Mouse (Mus musculus) heart, embryonic 10.5 days (tissue): ENCODE measurements at regions not wholly inside any gene's neighbourhood (a gene's known extent, or its start where the extent isn't known, plus 50 kb on each side); places are given as distances from the start of the nearest gene placed in this dataset.

Experiments used
- DNase-seq: peaks from one replicate; pipeline ENCODE4 v3.0.0-alpha.2; 2017; ENCODE audit warnings: low spot score
- H3K27ac ChIP-seq: fragments of 300-500 bp; sonication (generic); 2 replicates; pipeline ENCODE4 v1.5.1; 2016; ENCODE audit warnings: mild to moderate bottlenecking
- H3K27me3 ChIP-seq: fragments of 300-500 bp; sonication (generic); 2 replicates; pipeline ENCODE4 v1.6.1; 2016; ENCODE audit warnings: mild to moderate bottlenecking; ENCODE audit not compliant: poor library complexity, insufficient read depth, severe bottlenecking
- H3K36me3 ChIP-seq: fragments of 300-500 bp; sonication (generic); 2 replicates; pipeline ENCODE4 v1.6.1; 2016; ENCODE audit warnings: mild to moderate bottlenecking, moderate library complexity
- H3K4me1 ChIP-seq: fragments of 300-500 bp; sonication (generic); 2 replicates; pipeline ENCODE4 v1.6.1; 2016; ENCODE audit warnings: mild to moderate bottlenecking
- H3K4me3 ChIP-seq: fragments of 300-500 bp; sonication (generic); 2 replicates; pipeline ENCODE4 v1.5.1; 2016; ENCODE audit warnings: mild to moderate bottlenecking, moderate library complexity
- H3K9me3 ChIP-seq: fragments of 300-500 bp; sonication (generic); 2 replicates; pipeline ENCODE4 v1.6.1; 2016; ENCODE audit warnings: mild to moderate bottlenecking, moderate library complexity
- WGBS: fragments of 180-500 bp; shearing (Covaris S2); methylation state at CpG from one replicate; pipeline ENCODE4 v1.1.7; 2016; 5-methylcytosine and 5-hydroxymethylcytosine counted together

- H3K36me3 ChIP-seq: no peaks in the 10 kb centered on the region
- 84% methylated on average over 4 of the region's 4 CpGs for WGBS
- no peaks in the 10 kb centered on the region for H3K9me3 ChIP-seq
- H3K4me3 ChIP-seq: no peak overlapping the region
- no peak for DNase-seq
- H3K4me1 ChIP-seq: no peaks in the 10 kb centered on the region
- H3K27ac ChIP-seq: no peak overlapping the region
- H3K27me3 ChIP-seq: no peaks in the 10 kb centered on the region
These were observed 513.8 kb upstream of the Nr5a2 start for GRCm38 (mm10) chr1:137473800-137474685.

GRCm38 (mm10) chr1:137464971-137465370 lies 504.7 kb upstream of the Nr5a2 start:
- DNase-seq: no peak
- Histone ChIP-seq H3K4me1 (no peaks in the 10 kb centered on the region), H3K27me3 (no peaks in the 10 kb centered on the region), H3K4me3 (no peak overlapping the region), H3K27ac (no peak overlapping the region), H3K36me3 (no peaks in the 10 kb centered on the region), H3K9me3 (no peaks in the 10 kb centered on the region)
- WGBS: 86% methylated on average over 5 of the region's 5 CpGs

GRCm38 (mm10) chr1:137461189-137461588 lies 500.9 kb upstream of the Nr5a2 start:
- Histone ChIP-seq H3K4me3 (no peak overlapping the region), H3K27ac (no peak overlapping the region), H3K27me3 (no peaks in the 10 kb centered on the region), H3K4me1 (no peaks in the 10 kb centered on the region), H3K36me3 (no peaks in the 10 kb centered on the region), H3K9me3 (no peaks in the 10 kb centered on the region)
- 36% methylated on average over 1 of the region's 1 CpGs for WGBS
- peak; percentile 72 for DNase-seq

GRCm38 (mm10) chr1:137453446-137454208 lies 493.4 kb upstream of the Nr5a2 start:
- Histone ChIP-seq H3K27me3 (no peaks in the 10 kb centered on the region), H3K27ac (no peak overlapping the region), H3K4me1 (no peaks in the 10 kb centered on the region), H3K4me3 (no peak overlapping the region), H3K36me3 (no peaks in the 10 kb centered on the region), H3K9me3 (no peaks in the 10 kb centered on the region)
- WGBS: 70% methylated on average over 7 of the region's 7 CpGs
- DNase-seq: no peak

GRCm38 (mm10) chr1:137452749-137453148 lies 492.5 kb upstream of the Nr5a2 start:
- Histone ChIP-seq H3K4me1 (no peaks in the 10 kb centered on the region), H3K4me3 (no peak overlapping the region), H3K9me3 (no peaks in the 10 kb centered on the region), H3K36me3 (no peaks in the 10 kb centered on the region), H3K27ac (no peak overlapping the region), H3K27me3 (no peaks in the 10 kb centered on the region)
- 90% methylated on average over 1 of the region's 1 CpGs for WGBS
- DNase-seq: no peak

- no peaks in the 10 kb centered on the region for H3K36me3 ChIP-seq
- no peaks in the 10 kb centered on the region for H3K4me1 ChIP-seq
- 59% methylated on average over 3 of the region's 3 CpGs for WGBS
- H3K27ac ChIP-seq: no peak overlapping the region
- no peaks in the 10 kb centered on the region for H3K27me3 ChIP-seq
- H3K9me3 ChIP-seq: no peaks in the 10 kb centered on the region
- no peak overlapping the region for H3K4me3 ChIP-seq
- no peak for DNase-seq
These were observed 486.2 kb upstream of the Nr5a2 start for GRCm38 (mm10) chr1:137446497-137446896.

- no peak for DNase-seq
- no peaks in the 10 kb centered on the region for H3K9me3 ChIP-seq
- no peak overlapping the region for H3K4me3 ChIP-seq
- H3K27ac ChIP-seq: no peak overlapping the region
- H3K36me3 ChIP-seq: no peaks in the 10 kb centered on the region
- H3K4me1 ChIP-seq: no peaks in the 10 kb centered on the region
- WGBS: 94% methylated on average over 1 of the region's 1 CpGs
- no peaks in the 10 kb centered on the region for H3K27me3 ChIP-seq
These were observed 467.9 kb upstream of the Nr5a2 start for GRCm38 (mm10) chr1:137428110-137428509.

- H3K27me3 ChIP-seq: no peaks in the 10 kb centered on the region
- H3K27ac ChIP-seq: no peak overlapping the region
- 77% methylated on average over 3 of the region's 3 CpGs for WGBS
- no peak overlapping the region for H3K4me3 ChIP-seq
- H3K4me1 ChIP-seq: no peaks in the 10 kb centered on the region
- no peaks in the 10 kb centered on the region for H3K9me3 ChIP-seq
- no peaks in the 10 kb centered on the region for H3K36me3 ChIP-seq
- DNase-seq: no peak
These were observed 458.1 kb upstream of the Nr5a2 start for GRCm38 (mm10) chr1:137418388-137418787.

GRCm38 (mm10) chr1:137396736-137397135 lies 436.5 kb upstream of the Nr5a2 start:
- H3K4me1 ChIP-seq: no peaks in the 10 kb centered on the region
- H3K27ac ChIP-seq: no peak overlapping the region
- H3K9me3 ChIP-seq: no peaks in the 10 kb centered on the region
- no peaks in the 10 kb centered on the region for H3K36me3 ChIP-seq
- DNase-seq: no peak
- H3K27me3 ChIP-seq: no peaks in the 10 kb centered on the region
- H3K4me3 ChIP-seq: no peak overlapping the region

GRCm38 (mm10) chr1:137387509-137387908 lies 427.3 kb upstream of the Nr5a2 start:
- Histone ChIP-seq H3K27me3 (no peaks in the 10 kb centered on the region), H3K27ac (no peak overlapping the region), H3K4me1 (no peaks in the 10 kb centered on the region), H3K4me3 (no peak overlapping the region), H3K36me3 (no peaks in the 10 kb centered on the region), H3K9me3 (no peaks in the 10 kb centered on the region)
- no peak for DNase-seq
- 70% methylated on average over 4 of the region's 4 CpGs for WGBS

- 27% methylated on average over 6 of the region's 6 CpGs for WGBS
These were observed 418.1 kb upstream of the Nr5a2 start for GRCm38 (mm10) chr1:137378072-137378985.

GRCm38 (mm10) chr1:137376685-137377084 lies 416.4 kb upstream of the Nr5a2 start:
- Histone ChIP-seq H3K4me1 (peaks cover 4% of the 10 kb centered on the region; the same call in 1 of the 2 replicates), H3K36me3 (no peaks in the 10 kb centered on the region), H3K4me3 (no peak overlapping the region), H3K27me3 (no peaks in the 10 kb centered on the region), H3K27ac (no peak overlapping the region), H3K9me3 (no peaks in the 10 kb centered on the region)
- WGBS: 68% methylated on average over 10 of the region's 10 CpGs
- no peak for DNase-seq

More at GRCm38 (mm10) chr1:137378072-137378985, 418.1 kb upstream of the Nr5a2 start:
- Histone ChIP-seq H3K4me1 (peaks cover 4% of the 10 kb centered on the region; the same call in 1 of the 2 replicates), H3K9me3 (no peaks in the 10 kb centered on the region), H3K27me3 (no peaks in the 10 kb centered on the region), H3K36me3 (no peaks in the 10 kb centered on the region), H3K4me3 (no peak overlapping the region), H3K27ac (no peak overlapping the region)
- no peak for DNase-seq
